Mouse (Mus musculus) limb, embryonic 14.5 days (tissue): Measurements from ENCODE around the gene Sept5. TPM values are rescaled to one million over a fixed set of nuclear protein-coding genes. Genes with fewer than 3 reads are reported as not detected.

Experiments used
- ATAC-seq: fragments of 200-750 bp; cut with Nextera tagmentation; 2 replicates; pipeline ENCODE4 v1.8.0; 2017; ENCODE audit warnings: low read depth, moderate number of reproducible peaks, moderate TSS enrichment; ENCODE audit not compliant: low FRiP score
- DNase-seq: peaks from one replicate; pipeline ENCODE4 v3.0.0-alpha.2; 2015; ENCODE audit warnings: low spot score
- H3K27ac ChIP-seq: fragments of 300-500 bp; sonication (generic); replicated peaks from 2 replicates; pipeline ENCODE4 v1.5.1; 2014; ENCODE audit warnings: low read depth, mild to moderate bottlenecking, low read length, moderate library complexity, mixed read lengths
- H3K27me3 ChIP-seq: fragments of 300-500 bp; sonication (generic); 2 replicates; pipeline ENCODE4 v1.6.1; 2014; ENCODE audit warnings: low read length, mixed read lengths; ENCODE audit not compliant: control insufficient read depth, insufficient read depth
- H3K36me3 ChIP-seq: fragments of 300-500 bp; sonication (generic); 2 replicates; pipeline ENCODE4 v1.6.1; 2014; ENCODE audit warnings: mild to moderate bottlenecking, low read length, moderate library complexity, mixed read lengths; ENCODE audit not compliant: control insufficient read depth, insufficient read depth
- H3K4me1 ChIP-seq: fragments of 300-500 bp; sonication (generic); 2 replicates; pipeline ENCODE4 v1.6.1; 2014; ENCODE audit warnings: antibody characterized with exemption, low read length, mixed read lengths; ENCODE audit not compliant: control insufficient read depth, insufficient read depth
- H3K4me2 ChIP-seq: fragments of 300-500 bp; sonication (generic); replicated peaks from 2 replicates; pipeline ENCODE4 v1.6.1; 2014; ENCODE audit warnings: low read depth, mild to moderate bottlenecking, low read length, moderate library complexity; ENCODE audit not compliant: severe bottlenecking
- H3K4me3 ChIP-seq: fragments of 300-500 bp; sonication (generic); replicated peaks from 2 replicates; pipeline ENCODE4 v1.5.1; 2014; ENCODE audit warnings: low read length
- H3K9ac ChIP-seq: fragments of 300-500 bp; sonication (generic); 2 replicates; pipeline ENCODE4 v1.6.1; 2014; ENCODE audit warnings: mild to moderate bottlenecking, low read depth, low read length, moderate library complexity; ENCODE audit not compliant: severe bottlenecking
- H3K9me3 ChIP-seq: fragments of 300-500 bp; sonication (generic); 2 replicates; pipeline ENCODE4 v1.6.1; 2016; ENCODE audit warnings: low read length; ENCODE audit not compliant: control insufficient read depth
- POLR2A ChIP-seq: fragments of 200-500 bp; IDR thresholded peaks from 2 replicates; pipeline ENCODE4 v1.8.0; 2012; ENCODE audit warnings: inconsistent platforms, mild to moderate bottlenecking, moderate library complexity, borderline replicate concordance; ENCODE audit not compliant: insufficient read depth, insufficient read length; ENCODE audit errors: extremely low read depth
- WGBS: fragments of 180-500 bp; shearing (Covaris S2); extraction: QIAGEN DNeasy Blood & Tissue Kit; methylation state at CpG from one replicate; pipeline ENCODE4 v1.1.7; 2014; 5-methylcytosine and 5-hydroxymethylcytosine counted together
- polyA plus RNA-seq, 2 experiments: library from polyadenylated mRNA; depleted of rRNA in 1 of 2; stranded (reverse) in 1 of 2; unstranded in 1 of 2; fragments of >200 nt; fragmentation: Nextera tagmentation in 1 of 2; extraction: Ambion mirVana in 1 of 2; gene quantifications; 2 replicates each; pipeline versions ENCODE4 v1.2.1 to v1.2.3; 2012 to 2014

Sept5 gene
- polyA plus RNA-seq, 2 experiments = 43.4 to 94.5 TPM

GRCm38 (mm10) chr16:18587847-18588737 lies 41.7 kb downstream of the Sept5 start:
- WGBS = 3% methylated on average over 52 of the region's 57 CpGs
- DNase-seq = no peak
- ATAC-seq = peak; percentile 23; the same call in 1 of the 2 replicates
- Histone ChIP-seq H3K27ac (no peak overlapping the region), H3K9me3 (no peaks in the 10 kb centered on the region), H3K4me2 (peak overlapping the region; percentile 77), H3K4me1 (peaks cover 16% of the 10 kb centered on the region), H3K9ac (0 out of 2 replicates have a peak overlapping the region, but pooled peaks have one; percentile 31), H3K4me3 (peak overlapping the region; percentile 50), H3K36me3 (no peaks in the 10 kb centered on the region), H3K27me3 (peaks cover 94% of the 10 kb centered on the region)
- TF ChIP-seq POLR2A = no peak

- Histone ChIP-seq H3K4me3 (peak overlapping the region; percentile 50), H3K27me3 (peaks cover 98% of the 10 kb centered on the region), H3K4me1 (peaks cover 23% of the 10 kb centered on the region), H3K9me3 (no peaks in the 10 kb centered on the region), H3K9ac (peak overlapping the region; percentile 66), H3K4me2 (peak overlapping the region; percentile 77), H3K27ac (no peak overlapping the region; the same call in 1 of the 2 replicates), H3K36me3 (no peaks in the 10 kb centered on the region)
- WGBS = 5% methylated on average over 10 of the region's 62 CpGs
- ATAC-seq (no peak; the same call in 1 of the 2 replicates), DNase-seq (no peak)
- no peak for TF ChIP-seq POLR2A
These were observed 42.7 kb downstream of the Sept5 start for GRCm38 (mm10) chr16:18586906-18587546.

- no peak for DNase-seq
- 3% methylated on average over 63 of the region's 83 CpGs for WGBS
- peak overlapping the region; percentile 50 for H3K4me3 ChIP-seq
- no peak for TF ChIP-seq POLR2A
- peaks cover 98% of the 10 kb centered on the region for H3K27me3 ChIP-seq
- H3K36me3 ChIP-seq = no peaks in the 10 kb centered on the region
- H3K9me3 ChIP-seq = no peaks in the 10 kb centered on the region
- peak overlapping the region; percentile 66 for H3K9ac ChIP-seq
- H3K4me1 ChIP-seq = peaks cover 21% of the 10 kb centered on the region
- peak overlapping the region; percentile 77 for H3K4me2 ChIP-seq
- no peak overlapping the region; the same call in 1 of the 2 replicates for H3K27ac ChIP-seq
- no peak for ATAC-seq
These were observed 43.5 kb downstream of the Sept5 start for GRCm38 (mm10) chr16:18586076-18586905.

- peak overlapping the region; percentile 66 for H3K9ac ChIP-seq
- no peak for ATAC-seq
- H3K27me3 ChIP-seq = peaks cover 98% of the 10 kb centered on the region
- H3K36me3 ChIP-seq = no peaks in the 10 kb centered on the region
- peaks cover 17% of the 10 kb centered on the region for H3K4me1 ChIP-seq
- H3K27ac ChIP-seq = no peak overlapping the region
- TF ChIP-seq POLR2A = no peak
- no peaks in the 10 kb centered on the region for H3K9me3 ChIP-seq
- no peak for DNase-seq
- 19% methylated on average over 10 of the region's 10 CpGs for WGBS
- H3K4me2 ChIP-seq = peak overlapping the region; percentile 77
- peak overlapping the region; percentile 50 for H3K4me3 ChIP-seq
These were observed 44.1 kb downstream of the Sept5 start for GRCm38 (mm10) chr16:18585676-18586075.

GRCm38 (mm10) chr16:18584901-18585510 lies 44.7 kb downstream of the Sept5 start:
- no peaks in the 10 kb centered on the region for H3K9me3 ChIP-seq
- H3K4me1 ChIP-seq = peaks cover 17% of the 10 kb centered on the region
- no peak overlapping the region for H3K27ac ChIP-seq
- DNase-seq (no peak), ATAC-seq (no peak)
- H3K4me3 ChIP-seq = peak overlapping the region; percentile 50
- no peaks in the 10 kb centered on the region for H3K36me3 ChIP-seq
- WGBS = 23% methylated on average over 10 of the region's 10 CpGs
- H3K27me3 ChIP-seq = peaks cover 98% of the 10 kb centered on the region
- TF ChIP-seq POLR2A = no peak
- no peak overlapping the region for H3K9ac ChIP-seq
- peak overlapping the region; percentile 77 for H3K4me2 ChIP-seq
